Mouse (Mus musculus) forebrain, embryonic 15.5 days (tissue): ENCODE data around the gene Hspb2. TPM values are rescaled to one million over a fixed set of nuclear protein-coding genes. Genes with fewer than 3 reads are reported as not detected.
A peak's percentile ranks its signal among the peaks of the same experiment; 100 is the strongest.

Experiments used
- ATAC-seq: fragments of 200-750 bp; cut with Nextera tagmentation; replicated peaks from 2 replicates; pipeline ENCODE4 v1.8.0; 2017; ENCODE audit warnings: mild to moderate bottlenecking, moderate TSS enrichment, moderate library complexity
- H3K27ac ChIP-seq: fragments of 300-500 bp; sonication (generic); replicated peaks from 2 replicates; pipeline ENCODE4 v1.5.1; 2015; ENCODE audit warnings: mild to moderate bottlenecking, inconsistent platforms
- H3K27me3 ChIP-seq: fragments of 300-500 bp; sonication (generic); 2 replicates; pipeline ENCODE4 v1.6.1; 2015; ENCODE audit warnings: inconsistent platforms
- H3K36me3 ChIP-seq: fragments of 300-500 bp; sonication (generic); 2 replicates; pipeline ENCODE4 v1.6.1; 2015; ENCODE audit warnings: mild to moderate bottlenecking, inconsistent platforms
- H3K4me1 ChIP-seq: fragments of 300-500 bp; sonication (generic); 2 replicates; pipeline ENCODE4 v1.6.1; 2015; ENCODE audit warnings: inconsistent platforms
- H3K4me2 ChIP-seq: fragments of 300-500 bp; sonication (generic); replicated peaks from 2 replicates; pipeline ENCODE4 v1.6.1; 2015; ENCODE audit warnings: mild to moderate bottlenecking, inconsistent platforms
- H3K4me3 ChIP-seq: fragments of 300-500 bp; sonication (generic); 2 replicates; pipeline ENCODE4 v1.5.1; 2015; ENCODE audit warnings: mild to moderate bottlenecking, inconsistent platforms
- H3K9ac ChIP-seq: fragments of 300-500 bp; sonication (generic); replicated peaks from 2 replicates; pipeline ENCODE4 v1.6.1; 2015; ENCODE audit warnings: mild to moderate bottlenecking, inconsistent platforms
- H3K9me3 ChIP-seq: fragments of 300-500 bp; sonication (generic); 2 replicates; pipeline ENCODE4 v1.6.1; 2016; ENCODE audit warnings: inconsistent platforms
- WGBS: fragments of 180-500 bp; shearing (Covaris S2); methylation state at CpG from one replicate; pipeline ENCODE4 v1.1.7; 2015; ENCODE audit warnings: mixed read lengths; 5-methylcytosine and 5-hydroxymethylcytosine counted together
- polyA plus RNA-seq: library from polyadenylated mRNA; unstranded; fragments of >200 nt; fragmentation: Nextera tagmentation; extraction: Ambion mirVana; gene quantifications from 2 replicates; pipeline ENCODE4 v1.2.1, GENCODE M21; 2015

Hspb2 gene
- polyA plus RNA-seq, 1 experiment from 2014 or later = not detected

- H3K4me3 ChIP-seq = peak within 1 kb of the TSS; percentile 71
- 4% methylated on average over 59 of the region's 59 CpGs for WGBS
- no peaks in the 10 kb centered on the region for H3K9me3 ChIP-seq
- ATAC-seq = peak; percentile 95
- H3K4me2 ChIP-seq = peak within 1 kb of the TSS; percentile 76
- H3K36me3 ChIP-seq = 0 out of 2 replicates have a peak, but pooled peaks cover 3% of the 10 kb centered on the region
- peak within 1 kb of the TSS; percentile 76 for H3K9ac ChIP-seq
- H3K4me1 ChIP-seq = peaks cover 21% of the 10 kb centered on the region; the same call in 1 of the 2 replicates
- H3K27ac ChIP-seq = peak within 1 kb of the TSS; percentile 95
- no peaks in the 10 kb centered on the region for H3K27me3 ChIP-seq
These were observed 16.2 kb upstream of the Hspb2 start, which contains the start of gene Fdxacb1 for GRCm38 (mm10) chr9:50768107-50769002. Fdxacb1 (plus strand) TSS chr9:50768236.

- Histone ChIP-seq H3K36me3 (0 out of 2 replicates have a peak, but pooled peaks cover 3% of the 10 kb centered on the region), H3K27me3 (no peaks in the 10 kb centered on the region), H3K27ac (peak overlapping the region; percentile 95), H3K9me3 (no peaks in the 10 kb centered on the region), H3K4me2 (peak overlapping the region; percentile 76), H3K9ac (peak overlapping the region; percentile 76), H3K4me3 (peak overlapping the region; percentile 71), H3K4me1 (peaks cover 21% of the 10 kb centered on the region; the same call in 1 of the 2 replicates)
- WGBS = 6% methylated on average over 17 of the region's 17 CpGs
- ATAC-seq = no peak; the same call in none of the 2 replicates
These were observed 15.5 kb upstream of the Hspb2 start for GRCm38 (mm10) chr9:50767531-50768106.

- Histone ChIP-seq H3K36me3 (0 out of 2 replicates have a peak, but pooled peaks cover 3% of the 10 kb centered on the region), H3K4me1 (peaks cover 8% of the 10 kb centered on the region; the same call in 1 of the 2 replicates), H3K27ac (no peak overlapping the region), H3K27me3 (no peaks in the 10 kb centered on the region), H3K4me3 (no peak overlapping the region), H3K9me3 (no peaks in the 10 kb centered on the region), H3K9ac (no peak overlapping the region), H3K4me2 (no peak overlapping the region)
- no peak for ATAC-seq
- 68% methylated on average over 1 of the region's 1 CpGs for WGBS
These were observed 11.2 kb upstream of the Hspb2 start for GRCm38 (mm10) chr9:50763331-50763730.

- no peaks in the 10 kb centered on the region for H3K27me3 ChIP-seq
- H3K9ac ChIP-seq = no peak overlapping the region
- 68% methylated on average over 6 of the region's 6 CpGs for WGBS
- no peak overlapping the region for H3K4me2 ChIP-seq
- H3K27ac ChIP-seq = no peak overlapping the region
- no peaks in the 10 kb centered on the region for H3K9me3 ChIP-seq
- ATAC-seq = no peak
- H3K4me3 ChIP-seq = no peak overlapping the region
- H3K4me1 ChIP-seq = no peaks in the 10 kb centered on the region
- H3K36me3 ChIP-seq = 0 out of 2 replicates have a peak, but pooled peaks cover 3% of the 10 kb centered on the region
These were observed 9.5 kb upstream of the Hspb2 start for GRCm38 (mm10) chr9:50761520-50762243.

GRCm38 (mm10) chr9:50756711-50757110, 4.6 kb upstream of the Hspb2 start:
- Histone ChIP-seq H3K4me1 (peaks cover 11% of the 10 kb centered on the region), H3K9me3 (no peaks in the 10 kb centered on the region), H3K4me2 (no peak overlapping the region), H3K9ac (no peak overlapping the region), H3K27ac (no peak overlapping the region), H3K36me3 (no peaks in the 10 kb centered on the region), H3K27me3 (no peaks in the 10 kb centered on the region), H3K4me3 (no peak overlapping the region)
- WGBS = 44% methylated on average over 5 of the region's 5 CpGs
- no peak for ATAC-seq

GRCm38 (mm10) chr9:50753947-50754346, 1.8 kb upstream of the Hspb2 start:
- Histone ChIP-seq H3K27ac (no peak overlapping the region), H3K36me3 (no peaks in the 10 kb centered on the region), H3K27me3 (no peaks in the 10 kb centered on the region), H3K4me3 (no peak overlapping the region), H3K4me1 (peaks cover 11% of the 10 kb centered on the region), H3K9me3 (no peaks in the 10 kb centered on the region), H3K9ac (no peak overlapping the region), H3K4me2 (no peak overlapping the region)
- WGBS = 75% methylated on average over 7 of the region's 7 CpGs
- no peak for ATAC-seq

GRCm38 (mm10) chr9:50752784-50753615, 846 bp upstream of the Hspb2 start:
- H3K9ac ChIP-seq = no peak overlapping the region
- peaks cover 11% of the 10 kb centered on the region for H3K4me1 ChIP-seq
- no peak overlapping the region for H3K27ac ChIP-seq
- H3K4me3 ChIP-seq = no peak overlapping the region
- 72% methylated on average over 17 of the region's 17 CpGs for WGBS
- H3K27me3 ChIP-seq = no peaks in the 10 kb centered on the region
- no peak overlapping the region for H3K4me2 ChIP-seq
- H3K9me3 ChIP-seq = no peaks in the 10 kb centered on the region
- no peaks in the 10 kb centered on the region for H3K36me3 ChIP-seq
- ATAC-seq = no peak

GRCm38 (mm10) chr9:50751323-50751722, 831 bp downstream of the Hspb2 start, which contains the start of gene Cryab:
Cryab (plus strand) TSS chr9:50751325.
- peaks cover 11% of the 10 kb centered on the region for H3K4me1 ChIP-seq
- no peak within 1 kb of the TSS for H3K4me2 ChIP-seq
- H3K36me3 ChIP-seq = no peaks in the 10 kb centered on the region
- no peaks in the 10 kb centered on the region for H3K27me3 ChIP-seq
- no peak within 1 kb of the TSS for H3K4me3 ChIP-seq
- no peaks in the 10 kb centered on the region for H3K9me3 ChIP-seq
- H3K9ac ChIP-seq = no peak within 1 kb of the TSS
- no peak for ATAC-seq
- WGBS = 81% methylated on average over 22 of the region's 22 CpGs
- no peak within 1 kb of the TSS for H3K27ac ChIP-seq

- ATAC-seq = no peak
- no peaks in the 10 kb centered on the region for H3K9me3 ChIP-seq
- no peak overlapping the region for H3K4me3 ChIP-seq
- no peak overlapping the region for H3K4me2 ChIP-seq
- no peaks in the 10 kb centered on the region for H3K36me3 ChIP-seq
- WGBS = 56% methylated on average over 6 of the region's 6 CpGs
- no peak overlapping the region for H3K27ac ChIP-seq
- peaks cover 5% of the 10 kb centered on the region; the same call in 1 of the 2 replicates for H3K27me3 ChIP-seq
- H3K9ac ChIP-seq = no peak overlapping the region
- peaks cover 11% of the 10 kb centered on the region for H3K4me1 ChIP-seq
These were observed 1.4 kb downstream of the Hspb2 start for GRCm38 (mm10) chr9:50750706-50751105.

GRCm38 (mm10) chr9:50746214-50746677, 5.9 kb downstream of the Hspb2 start, which contains the start of gene 2310030G06Rik:
2310030G06Rik (minus strand) TSS chr9:50746536.
- ATAC-seq = no peak
- Histone ChIP-seq H3K27me3 (peaks cover 7% of the 10 kb centered on the region; the same call in 1 of the 2 replicates), H3K4me3 (peak within 1 kb of the TSS; percentile 33), H3K9me3 (no peaks in the 10 kb centered on the region), H3K4me2 (peak within 1 kb of the TSS; percentile 44), H3K27ac (no peak within 1 kb of the TSS), H3K4me1 (no peaks in the 10 kb centered on the region), H3K9ac (peak within 1 kb of the TSS; percentile 22), H3K36me3 (no peaks in the 10 kb centered on the region)
- WGBS = under 1% methylated on average over 19 of the region's 19 CpGs

- H3K36me3 ChIP-seq = no peaks in the 10 kb centered on the region
- H3K27ac ChIP-seq = no peak overlapping the region
- peak overlapping the region; percentile 22 for H3K9ac ChIP-seq
- peak overlapping the region; percentile 33 for H3K4me3 ChIP-seq
- no peak for ATAC-seq
- H3K4me2 ChIP-seq = peak overlapping the region; percentile 44
- peaks cover 7% of the 10 kb centered on the region; the same call in 1 of the 2 replicates for H3K27me3 ChIP-seq
- H3K4me1 ChIP-seq = no peaks in the 10 kb centered on the region
- 16% methylated on average over 7 of the region's 7 CpGs for WGBS
- H3K9me3 ChIP-seq = no peaks in the 10 kb centered on the region
These were observed 6.3 kb downstream of the Hspb2 start for GRCm38 (mm10) chr9:50745806-50746205.
